Mouse (Mus musculus) midbrain, postnatal 0 days (tissue): ENCODE data around the gene Kcna2. TPM values are rescaled to one million over a fixed set of nuclear protein-coding genes. Genes with fewer than 3 reads are reported as not detected.
A peak's percentile ranks its signal among the peaks of the same experiment; 100 is the strongest.

ENCODE experiments used
- ATAC-seq: fragments of 200-750 bp; cut with Nextera tagmentation; 2 replicates; pipeline ENCODE4 v1.8.0; 2017; ENCODE audit warnings: moderate number of reproducible peaks, mild to moderate bottlenecking, moderate TSS enrichment, moderate library complexity; ENCODE audit not compliant: low FRiP score
- DNase-seq: peaks from one replicate; pipeline ENCODE4 v3.0.0-alpha.2; 2015; ENCODE audit warnings: low spot score
- H3K27ac ChIP-seq: fragments of 300-500 bp; sonication (generic); 2 replicates; pipeline ENCODE4 v1.5.1; 2014; ENCODE audit warnings: low read depth, mild to moderate bottlenecking, low read length, mixed read lengths
- H3K27me3 ChIP-seq: fragments of 300-500 bp; sonication (generic); 2 replicates; pipeline ENCODE4 v1.6.1; 2014; ENCODE audit warnings: low read length, control low read depth, mixed read lengths; ENCODE audit not compliant: insufficient read depth
- H3K36me3 ChIP-seq: fragments of 300-500 bp; sonication (generic); 2 replicates; pipeline ENCODE4 v1.6.1; 2014; ENCODE audit warnings: low read length, control low read depth, mixed read lengths; ENCODE audit not compliant: insufficient read depth
- H3K4me1 ChIP-seq: fragments of 300-500 bp; sonication (generic); 2 replicates; pipeline ENCODE4 v1.6.1; 2014; ENCODE audit warnings: mild to moderate bottlenecking, control low read depth, antibody characterized with exemption, low read length, mixed read lengths; ENCODE audit not compliant: insufficient read depth
- H3K4me2 ChIP-seq: fragments of 300-500 bp; sonication (generic); 2 replicates; pipeline ENCODE4 v1.6.1; 2014; ENCODE audit warnings: low read depth, mild to moderate bottlenecking, low read length, mixed read lengths; ENCODE audit not compliant: poor library complexity, severe bottlenecking
- H3K4me3 ChIP-seq: fragments of 300-500 bp; sonication (generic); 2 replicates; pipeline ENCODE4 v1.5.1; 2014; ENCODE audit warnings: low read depth, mild to moderate bottlenecking, low read length, moderate library complexity
- H3K9ac ChIP-seq: fragments of 300-500 bp; sonication (generic); replicated peaks from 2 replicates; pipeline ENCODE4 v1.6.1; 2014; ENCODE audit warnings: mild to moderate bottlenecking, low read length, moderate library complexity, mixed read lengths; ENCODE audit not compliant: poor library complexity, severe bottlenecking
- H3K9me3 ChIP-seq: fragments of 300-500 bp; sonication (generic); 2 replicates; pipeline ENCODE4 v1.6.1; 2016; ENCODE audit warnings: low read length, control low read depth
- CTCF ChIP-seq: IDR thresholded peaks from 2 replicates; pipeline ENCODE4 v1.5.1; 2016; ENCODE audit warnings: antibody characterized with exemption, mild to moderate bottlenecking
- WGBS: fragments of 180-500 bp; shearing (Covaris S2); extraction: QIAGEN DNeasy Blood & Tissue Kit; methylation state at CpG from one replicate; pipeline ENCODE4 v1.1.7; 2014; 5-methylcytosine and 5-hydroxymethylcytosine counted together
- polyA plus RNA-seq: library from polyadenylated mRNA; unstranded; fragments of >200 nt; fragmentation: Nextera tagmentation; extraction: Ambion mirVana; gene quantifications from 2 replicates; pipeline ENCODE4 v1.2.1, GENCODE M21; 2015
- total RNA-seq: library from RNA; depleted of rRNA; stranded (reverse); fragments of >200 nt; gene quantifications from 2 replicates; pipeline ENCODE4 v1.2.3, GENCODE M21; 2014

The Kcna2 gene
- total and polyA plus RNA-seq, 2 experiments from 2014 or later: 1.7 to 17.7 TPM

DNA sequence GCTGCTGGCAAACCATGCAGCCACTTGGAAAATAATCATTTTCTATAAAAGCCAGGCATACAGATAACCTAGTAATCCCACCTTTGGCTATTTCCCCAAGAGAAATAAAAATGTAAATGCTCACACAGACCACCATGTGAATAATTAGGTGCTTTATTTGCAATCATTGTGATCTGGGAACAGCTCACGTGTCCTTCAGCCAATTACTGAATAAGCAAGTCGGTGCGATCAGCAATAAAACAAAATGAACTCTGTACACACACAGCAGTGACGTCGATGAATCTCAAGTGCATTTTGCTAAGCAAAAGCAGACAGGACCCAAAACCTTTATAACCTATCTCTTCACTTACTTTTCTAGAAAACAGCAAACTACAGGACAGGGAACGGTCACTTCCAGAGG, 31.7 kb downstream of the Kcna2 start:
- Histone ChIP-seq H3K4me3 (no peak overlapping the region), H3K4me1 (0 out of 2 replicates have a peak, but pooled peaks cover 4% of the 10 kb centered on the region), H3K27ac (no peak overlapping the region), H3K4me2 (no peak overlapping the region), H3K9me3 (no peaks in the 10 kb centered on the region), H3K36me3 (no peaks in the 10 kb centered on the region), H3K9ac (no peak overlapping the region), H3K27me3 (no peaks in the 10 kb centered on the region)
- ATAC-seq: no peak
- no peak for DNase-seq
- 61% methylated on average over 6 of the region's 6 CpGs for WGBS
- no peak for TF ChIP-seq CTCF

DNA sequence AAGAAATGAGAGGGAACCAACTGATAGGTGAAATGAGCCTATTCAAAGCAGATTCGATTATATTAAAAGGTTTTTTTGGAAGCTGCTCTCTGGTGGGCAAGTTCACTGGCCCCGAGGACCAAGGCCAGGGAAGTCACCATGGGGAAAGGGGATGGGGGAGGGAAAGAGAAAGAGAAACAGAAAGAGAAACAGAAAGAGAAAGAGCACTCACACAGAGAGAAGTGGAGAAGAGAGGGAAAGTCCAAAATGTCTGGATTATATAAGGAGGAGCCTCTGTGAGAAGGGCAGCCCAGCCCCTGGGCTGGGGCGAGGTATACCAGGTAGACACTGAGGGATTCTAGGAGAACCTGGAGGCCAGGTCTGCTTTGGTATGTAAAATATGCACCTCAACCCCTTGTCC, 33.5 kb downstream of the Kcna2 start:
- H3K4me2 ChIP-seq: no peak overlapping the region
- no peaks in the 10 kb centered on the region for H3K36me3 ChIP-seq
- H3K27me3 ChIP-seq: no peaks in the 10 kb centered on the region
- no peaks in the 10 kb centered on the region for H3K9me3 ChIP-seq
- DNase-seq (no peak), ATAC-seq (no peak)
- no peak overlapping the region for H3K27ac ChIP-seq
- no peaks in the 10 kb centered on the region for H3K4me1 ChIP-seq
- WGBS: 91% methylated on average over 3 of the region's 3 CpGs
- no peak for TF ChIP-seq CTCF
- no peak overlapping the region for H3K4me3 ChIP-seq
- H3K9ac ChIP-seq: no peak overlapping the region

DNA sequence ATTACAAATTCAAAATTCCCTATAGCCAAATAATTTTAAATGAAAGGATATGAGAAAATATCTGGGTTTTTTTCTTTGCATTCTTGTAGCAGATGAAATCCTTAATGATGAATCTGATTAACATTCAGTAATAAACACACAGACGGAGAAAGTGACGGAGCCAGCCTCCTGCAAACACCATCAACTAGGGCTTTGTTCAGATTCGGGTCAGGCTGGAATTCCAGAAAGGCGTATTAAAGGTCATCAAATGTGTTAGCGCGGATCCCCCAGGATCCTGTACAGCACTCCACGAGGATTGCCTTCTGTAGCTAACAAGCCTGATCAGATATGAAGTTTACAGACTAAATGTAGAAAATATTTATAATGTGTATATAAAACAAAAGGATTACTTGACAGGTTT, 46.2 kb downstream of the Kcna2 start:
- Histone ChIP-seq H3K9ac (no peak overlapping the region), H3K4me3 (no peak overlapping the region), H3K4me2 (no peak overlapping the region), H3K27ac (no peak overlapping the region), H3K27me3 (no peaks in the 10 kb centered on the region), H3K36me3 (no peaks in the 10 kb centered on the region), H3K4me1 (no peaks in the 10 kb centered on the region), H3K9me3 (no peaks in the 10 kb centered on the region)
- no peak for TF ChIP-seq CTCF
- WGBS: 65% methylated on average over 7 of the region's 7 CpGs
- no peak for DNase-seq
- ATAC-seq: no peak

DNA sequence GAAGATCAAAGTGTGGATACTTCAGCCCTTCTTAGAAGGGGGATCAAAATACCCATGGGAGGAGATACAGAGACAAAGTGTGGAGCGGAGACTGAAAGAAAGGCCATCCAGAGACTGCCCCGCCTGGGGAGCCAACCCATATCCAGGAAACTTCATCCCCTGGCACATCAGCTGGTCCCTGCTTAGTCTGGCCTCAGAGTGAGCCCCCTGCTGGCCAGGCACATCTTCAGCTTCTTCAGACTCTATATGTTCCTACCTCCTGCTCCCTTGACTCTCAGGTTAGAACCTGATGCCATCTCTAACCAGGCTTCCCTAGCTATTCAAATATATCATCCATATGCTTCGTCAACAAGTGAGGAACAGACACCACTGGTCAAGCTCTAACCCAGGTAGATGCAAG, 48.1 kb downstream of the Kcna2 start:
- TF ChIP-seq CTCF: peak; percentile 56
- DNase-seq: no peak
- no peak overlapping the region for H3K4me2 ChIP-seq
- H3K9me3 ChIP-seq: no peaks in the 10 kb centered on the region
- no peak for ATAC-seq
- H3K27me3 ChIP-seq: no peaks in the 10 kb centered on the region
- H3K36me3 ChIP-seq: no peaks in the 10 kb centered on the region
- H3K9ac ChIP-seq: no peak overlapping the region
- no peak overlapping the region for H3K4me3 ChIP-seq
- H3K4me1 ChIP-seq: no peaks in the 10 kb centered on the region
- 77% methylated on average over 3 of the region's 3 CpGs for WGBS
- no peak overlapping the region for H3K27ac ChIP-seq

DNA sequence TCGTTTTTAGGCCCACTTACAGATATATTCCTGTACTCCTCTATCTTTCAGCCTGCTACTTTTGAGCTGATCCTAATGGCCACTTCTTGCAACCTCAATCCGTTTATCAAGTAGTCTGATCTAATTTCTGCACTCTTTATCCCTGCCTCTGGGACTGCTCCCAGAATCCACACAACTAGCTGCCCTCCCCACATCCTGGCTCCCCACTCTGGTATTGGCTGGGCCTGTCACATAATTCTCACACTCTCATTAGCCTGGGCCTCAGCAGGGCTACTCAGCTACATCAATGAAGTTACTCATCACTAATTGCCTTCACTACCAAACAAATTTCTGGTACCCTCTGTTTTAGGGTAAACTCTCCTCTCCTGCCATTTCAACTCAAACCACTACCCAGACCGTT, 49.5 kb downstream of the Kcna2 start:
- H3K27ac ChIP-seq: no peak overlapping the region
- H3K9ac ChIP-seq: no peak overlapping the region
- H3K4me3 ChIP-seq: no peak overlapping the region
- no peak for ATAC-seq
- no peaks in the 10 kb centered on the region for H3K36me3 ChIP-seq
- no peaks in the 10 kb centered on the region for H3K4me1 ChIP-seq
- H3K9me3 ChIP-seq: no peaks in the 10 kb centered on the region
- no peaks in the 10 kb centered on the region for H3K27me3 ChIP-seq
- 42% methylated on average over 3 of the region's 3 CpGs for WGBS
- DNase-seq: peak; percentile 27
- no peak overlapping the region for H3K4me2 ChIP-seq
- no peak for TF ChIP-seq CTCF

DNA sequence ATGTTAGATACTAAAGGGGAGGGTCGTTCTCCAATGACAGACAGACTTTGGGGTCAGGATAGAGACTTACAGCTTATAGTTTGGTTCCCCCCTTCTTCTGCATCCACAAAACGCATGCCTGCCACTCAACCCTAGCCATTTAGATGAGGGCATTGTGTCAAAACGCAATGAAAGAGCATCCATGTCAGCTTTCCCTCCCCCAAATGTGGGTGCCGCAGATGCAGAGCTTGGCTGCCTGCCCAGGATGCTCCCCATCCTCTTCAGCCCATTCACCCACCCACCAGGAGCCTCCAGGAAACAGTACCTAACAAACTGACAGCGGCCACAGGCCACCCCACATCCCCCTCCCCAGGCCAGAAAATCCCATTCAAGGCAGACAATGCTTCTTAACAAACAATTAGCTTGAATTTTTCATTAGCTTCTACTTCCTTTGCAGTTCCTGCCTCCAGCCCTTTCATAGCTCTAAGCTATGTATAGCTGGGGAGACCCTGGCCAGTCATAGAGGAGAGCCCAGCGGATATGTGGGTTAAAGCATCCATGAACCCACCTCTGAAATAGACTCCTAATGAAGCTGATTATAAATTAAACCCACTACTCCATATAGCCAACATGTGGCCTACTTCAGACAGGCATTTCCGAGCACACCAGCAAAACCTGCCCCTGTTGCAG, 50.1 kb downstream of the Kcna2 start:
- no peaks in the 10 kb centered on the region for H3K27me3 ChIP-seq
- H3K9me3 ChIP-seq: no peaks in the 10 kb centered on the region
- no peak overlapping the region for H3K9ac ChIP-seq
- 27% methylated on average over 7 of the region's 7 CpGs for WGBS
- H3K27ac ChIP-seq: no peak overlapping the region
- ATAC-seq (no peak), DNase-seq (no peak)
- H3K4me3 ChIP-seq: no peak overlapping the region
- H3K36me3 ChIP-seq: no peaks in the 10 kb centered on the region
- no peaks in the 10 kb centered on the region for H3K4me1 ChIP-seq
- TF ChIP-seq CTCF: no peak
- H3K4me2 ChIP-seq: no peak overlapping the region
